Mouse (Mus musculus) testis, adult 2 months (tissue): ENCODE results near the gene Klhdc8b.

ENCODE experiments used
- CTCF ChIP-seq: fragments of 200-500 bp; IDR thresholded peaks from 2 replicates; pipeline ENCODE4 v1.5.1; 2012; ENCODE audit warnings: low read depth, mild to moderate bottlenecking, inconsistent platforms, low read length, moderate library complexity; ENCODE audit not compliant: control insufficient read depth, insufficient read depth, insufficient replicate concordance
- POLR2A ChIP-seq: fragments of 200-500 bp; IDR thresholded peaks from 2 replicates; pipeline ENCODE4 v1.6.1; 2012; ENCODE audit warnings: low read depth, mild to moderate bottlenecking, inconsistent platforms, low read length, moderate library complexity; ENCODE audit not compliant: control insufficient read depth

GRCm38 (mm10) chr9:108460319-108461178, 832 bp downstream of the Klhdc8b start, which contains the start of gene Ccdc71:
- peak; percentile 81 for TF ChIP-seq POLR2A
- TF ChIP-seq CTCF = no peak
